Mouse (Mus musculus): Measurements from ENCODE around the gene Sobp.
A peak's percentile ranks its signal among the peaks of the same experiment; 100 is the strongest.

Sobp gene

DNA sequence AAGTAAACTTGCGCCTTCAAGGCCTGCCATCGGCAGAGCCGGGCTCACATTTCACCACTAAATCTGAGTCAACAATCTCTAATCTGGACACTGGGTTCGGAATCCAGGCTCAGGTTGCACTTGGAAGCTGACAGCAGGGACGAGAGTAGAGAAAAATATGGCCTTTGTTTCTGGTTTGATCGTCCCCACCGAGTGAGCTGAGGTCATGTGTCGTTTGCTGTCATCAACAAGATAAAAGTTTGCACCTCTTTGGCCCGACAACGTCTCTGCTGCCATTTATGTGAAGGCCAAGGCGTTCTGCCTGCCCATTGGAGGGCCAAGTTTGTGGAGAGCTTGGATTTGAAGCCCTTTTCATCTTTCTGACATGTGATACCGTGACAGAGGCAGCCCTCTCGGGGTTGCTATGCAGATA is 178.8 kb downstream of the Sobp start:
- no peak for DNase-seq (ENCODE audit: low spot score in 2 of 2)

DNA sequence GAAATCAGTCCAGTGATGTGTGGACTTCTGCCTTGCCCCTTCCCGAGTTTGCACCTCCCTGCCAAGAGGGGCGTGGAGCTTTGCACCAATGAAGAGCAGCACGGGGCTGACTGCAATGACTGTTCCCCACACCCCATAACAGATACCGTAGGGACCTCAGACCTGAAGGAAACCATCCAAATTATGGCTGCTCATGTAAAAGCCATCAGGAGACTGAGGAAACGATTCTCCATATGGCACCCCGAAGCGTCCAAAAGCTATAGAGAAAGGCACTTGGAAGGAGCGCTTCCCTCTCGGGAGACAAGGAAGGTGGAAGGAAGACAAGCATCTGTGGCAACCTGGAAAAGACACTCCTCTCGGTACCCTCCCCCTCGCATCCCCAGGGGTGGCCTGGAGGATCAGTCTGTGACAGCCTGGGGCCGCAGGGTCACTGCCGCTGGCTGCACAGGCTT is 180.0 kb downstream of the Sobp start:
- no peak for DNase-seq (ENCODE audit: low spot score in 2 of 2)

DNA sequence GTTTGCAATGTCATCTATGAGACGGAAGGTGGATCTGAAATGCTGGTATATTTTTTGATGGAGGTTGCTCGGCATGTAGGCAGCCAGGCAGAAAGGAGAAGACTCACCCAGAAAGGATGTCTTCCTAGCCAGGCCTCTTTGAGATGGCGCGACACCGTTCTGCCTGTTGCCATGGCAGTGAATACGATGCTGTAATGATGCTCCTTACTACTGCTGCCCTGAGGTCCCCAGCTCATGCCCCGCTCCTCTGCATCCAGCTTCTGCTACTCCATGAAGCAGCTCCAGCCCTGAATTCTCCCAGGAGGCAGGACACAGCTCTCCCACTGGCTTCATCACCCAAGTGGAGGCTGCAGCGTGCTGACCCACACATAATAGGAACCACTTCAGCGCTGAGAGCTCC is 183.3 kb downstream of the Sobp start:
- DNase-seq (ENCODE audit: low spot score in 2 of 2) = no peak

DNA sequence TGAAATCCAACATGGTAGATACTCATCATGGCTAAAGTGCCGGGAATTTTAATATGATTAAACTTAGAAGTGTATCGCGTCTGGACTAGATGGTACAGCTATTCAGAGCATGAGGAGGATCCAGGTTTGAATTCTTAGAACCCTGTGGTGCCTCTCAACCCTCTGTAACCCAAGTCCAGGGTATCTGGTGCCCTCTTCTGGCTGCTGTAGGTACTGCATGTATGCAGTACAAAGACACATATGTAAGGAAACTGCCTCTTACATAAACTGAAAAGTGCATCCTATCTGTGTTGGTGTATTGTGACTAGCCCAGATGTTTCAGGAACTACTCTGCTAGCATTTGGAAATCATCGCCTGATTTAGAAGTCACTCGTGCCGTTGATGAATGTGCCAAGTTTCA is 184.4 kb downstream of the Sobp start:
- DNase-seq (ENCODE audit: low spot score in 2 of 2) = peak; percentile 43 to 65

DNA sequence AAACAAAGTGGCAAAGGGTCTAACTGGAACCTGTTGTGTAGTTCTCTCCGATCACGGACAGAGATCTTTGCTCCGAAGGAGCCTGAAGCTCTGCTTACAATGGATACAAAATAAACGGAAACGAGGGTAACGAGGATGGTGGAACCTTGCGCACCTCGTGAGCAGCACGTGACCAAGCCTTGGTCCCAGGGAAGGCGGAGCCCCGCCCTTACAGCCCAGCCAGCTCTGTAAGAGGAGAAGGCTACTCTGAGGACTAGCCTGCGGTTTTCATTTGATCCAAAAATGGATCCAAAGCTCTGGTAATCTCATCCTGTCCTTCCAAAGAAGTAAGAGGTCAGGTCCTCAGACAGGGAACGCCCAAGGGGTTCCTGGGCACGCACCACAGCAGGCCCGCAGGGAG is 185.7 kb downstream of the Sobp start:
- no peak for DNase-seq (ENCODE audit: low spot score in 2 of 2)

DNA sequence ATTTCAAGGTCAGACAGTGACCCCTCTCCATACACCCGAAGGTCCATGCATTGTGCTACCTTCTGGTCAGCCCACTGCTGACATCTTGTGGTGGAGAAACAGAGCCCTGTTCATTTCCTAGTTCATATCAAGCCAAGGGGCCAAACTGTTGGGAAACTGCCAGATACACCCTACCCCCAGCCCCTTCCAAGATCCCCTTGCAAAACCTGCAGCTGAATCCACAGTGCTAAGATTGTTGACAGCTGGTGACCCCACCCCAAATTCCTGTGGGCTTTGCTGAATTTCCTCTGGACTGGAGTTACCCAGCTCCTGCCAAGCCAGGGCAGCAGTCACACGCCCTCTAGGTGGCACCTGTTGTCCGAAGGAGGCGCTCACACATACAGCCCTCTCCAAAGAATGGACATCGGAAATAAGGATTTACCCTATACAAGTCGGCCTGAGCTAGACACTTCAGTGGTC is 186.7 kb downstream of the Sobp start:
- peak in 1 of 2 experiments; percentile 27 for DNase-seq (ENCODE audit: low spot score in 2 of 2)

DNA sequence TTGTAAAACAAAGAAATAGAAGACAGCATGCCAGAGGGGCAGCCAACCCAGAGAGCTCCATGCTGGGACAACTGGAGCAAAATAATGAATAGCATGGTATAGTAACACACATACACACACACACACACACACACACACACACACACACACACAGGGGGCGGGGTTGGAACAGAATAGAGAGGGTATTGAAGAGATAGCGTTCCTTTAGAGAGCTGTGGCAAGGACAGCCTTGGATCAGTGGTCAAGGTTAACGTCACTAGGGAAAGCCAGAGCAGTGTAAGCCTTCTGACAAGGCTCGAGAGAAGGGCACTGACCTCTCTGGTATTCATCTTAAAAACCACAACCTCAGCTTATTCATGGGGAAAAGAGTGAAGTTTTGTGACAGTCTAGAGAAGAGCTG is 189.4 kb downstream of the Sobp start:
- DNase-seq (ENCODE audit: low spot score in 2 of 2) = no peak

DNA sequence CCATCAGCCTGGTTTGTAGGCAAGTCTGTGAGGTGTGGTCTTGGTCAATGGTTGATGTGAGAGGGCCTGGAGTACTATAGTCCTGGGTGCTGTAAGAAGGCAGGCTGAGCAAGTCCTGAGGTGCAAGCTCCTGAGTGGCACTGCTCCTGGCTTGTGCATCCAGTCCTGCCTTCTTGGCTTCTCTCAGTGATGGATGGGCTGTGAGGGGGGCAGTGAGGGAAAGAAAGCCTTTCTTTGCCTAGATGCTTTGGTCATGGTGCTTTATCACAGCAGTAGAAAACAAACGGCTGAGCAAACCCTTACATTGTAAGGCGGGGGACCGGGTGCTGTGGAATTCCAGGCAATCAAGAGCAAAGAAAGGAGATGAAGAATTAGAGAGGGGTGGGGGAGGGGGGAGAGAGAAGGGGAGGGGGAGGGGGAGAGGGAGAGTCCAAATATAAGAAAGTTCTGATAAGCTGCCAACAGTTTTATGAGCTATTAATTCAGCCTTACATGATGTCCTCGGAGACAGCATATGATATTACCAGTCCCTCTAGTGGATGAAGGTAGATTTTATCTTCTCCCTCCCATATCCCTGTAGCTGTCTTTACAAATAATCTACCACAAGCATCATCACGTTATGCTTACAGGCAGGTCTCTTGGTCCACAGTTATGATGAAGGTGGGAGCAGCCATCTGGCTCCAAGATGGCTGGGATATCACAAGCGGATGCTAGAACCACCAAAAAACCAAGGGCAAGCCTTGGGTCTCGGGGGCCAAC is 193.2 kb downstream of the Sobp start:
- DNase-seq (ENCODE audit: low spot score in 2 of 2) = no peak

DNA sequence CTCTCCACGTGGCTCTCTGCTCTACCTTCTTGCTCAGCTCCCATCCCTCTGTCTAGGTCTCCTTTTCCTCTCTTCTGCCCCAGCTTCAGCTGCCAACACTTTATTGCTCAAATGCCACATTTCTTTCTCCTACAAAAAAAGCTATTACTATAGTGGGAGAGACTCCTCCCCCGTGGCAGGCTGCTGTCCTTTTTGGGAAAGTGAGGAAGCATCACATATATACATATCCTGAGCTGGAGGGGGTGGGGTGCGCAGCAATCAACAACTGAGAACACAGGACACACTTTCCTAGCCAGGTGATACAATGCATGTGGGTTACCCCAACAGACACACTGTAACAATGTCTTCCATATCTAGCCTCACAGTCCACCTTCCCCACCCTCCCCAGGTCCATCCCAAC is 196.0 kb downstream of the Sobp start:
- DNase-seq (ENCODE audit: low spot score in 2 of 2) = no peak

DNA sequence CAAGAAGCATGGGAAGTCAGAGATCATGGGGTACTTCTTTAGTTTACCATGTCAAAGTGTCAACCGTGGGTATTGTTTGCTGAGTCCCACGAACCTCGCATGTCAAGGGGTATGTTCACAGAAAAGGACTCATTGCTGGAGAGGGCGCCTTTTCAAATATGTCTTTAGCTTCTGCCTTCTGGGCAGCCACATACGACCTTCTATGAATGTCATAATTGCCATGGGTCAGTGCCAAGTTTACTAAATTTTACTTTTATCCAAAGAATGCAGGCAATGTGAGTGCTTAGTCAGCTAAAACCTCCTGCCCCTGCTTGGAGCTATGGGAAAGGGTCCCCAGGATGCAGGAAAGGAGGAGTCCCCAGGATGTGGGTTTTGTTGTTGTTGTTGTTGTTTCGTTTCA is 197.8 kb downstream of the Sobp start:
- DNase-seq (ENCODE audit: low spot score in 2 of 2) = no peak

DNA sequence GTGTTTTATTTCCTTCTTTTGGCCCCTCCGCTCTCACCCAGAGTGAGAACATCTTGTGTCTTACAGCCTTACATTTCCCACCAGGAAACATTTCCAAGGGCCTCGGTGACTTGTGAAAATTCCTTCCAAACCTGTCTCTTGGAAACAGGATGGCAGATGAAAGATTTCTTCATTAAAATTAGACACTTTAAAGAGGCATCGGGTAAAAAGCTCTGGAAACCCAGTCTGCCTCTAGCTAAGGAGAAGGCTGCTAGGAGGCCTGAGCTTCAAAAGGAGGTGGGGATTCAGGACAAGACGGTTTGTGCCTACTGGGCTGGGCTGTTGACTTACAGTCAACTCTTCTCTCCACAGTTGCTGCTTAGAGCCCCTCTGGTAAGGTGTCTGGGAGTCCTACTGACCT is 200.8 kb downstream of the Sobp start:
- no peak for DNase-seq (ENCODE audit: low spot score in 2 of 2)

DNA sequence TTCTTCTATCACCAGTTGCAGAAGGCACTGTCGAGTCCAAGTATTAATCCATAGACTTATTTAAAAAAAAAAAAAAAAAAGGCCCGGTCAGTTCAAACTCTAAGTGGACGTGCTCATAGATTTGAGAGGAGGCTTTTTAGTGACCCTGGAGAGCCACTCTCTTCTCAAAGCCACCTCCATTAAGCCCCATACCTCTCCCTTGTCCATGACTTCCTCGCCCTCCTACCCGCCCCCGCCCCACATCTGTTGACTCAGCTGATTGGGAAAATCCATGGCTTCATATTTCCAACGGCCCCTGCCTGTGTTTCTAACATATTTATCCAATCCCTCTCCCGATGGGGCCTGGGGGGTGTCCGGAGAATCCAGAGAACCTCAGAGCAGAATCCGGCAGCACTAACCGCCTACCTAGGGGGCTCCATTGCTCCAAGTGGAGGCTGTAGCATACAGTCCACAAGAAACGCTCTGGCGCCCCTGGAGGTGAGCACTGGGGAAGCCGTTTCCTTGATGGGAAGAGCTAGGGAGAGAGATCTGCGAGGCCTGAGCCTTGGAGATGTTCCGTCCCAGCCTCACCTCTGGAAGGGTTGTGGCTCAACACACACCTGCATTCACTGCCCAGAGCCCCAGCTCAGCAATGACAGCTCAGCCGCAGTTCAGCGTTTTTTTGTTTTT is 201.7 kb downstream of the Sobp start:
- DNase-seq (ENCODE audit: low spot score in 2 of 2) = peak; percentile 57 to 78

DNA sequence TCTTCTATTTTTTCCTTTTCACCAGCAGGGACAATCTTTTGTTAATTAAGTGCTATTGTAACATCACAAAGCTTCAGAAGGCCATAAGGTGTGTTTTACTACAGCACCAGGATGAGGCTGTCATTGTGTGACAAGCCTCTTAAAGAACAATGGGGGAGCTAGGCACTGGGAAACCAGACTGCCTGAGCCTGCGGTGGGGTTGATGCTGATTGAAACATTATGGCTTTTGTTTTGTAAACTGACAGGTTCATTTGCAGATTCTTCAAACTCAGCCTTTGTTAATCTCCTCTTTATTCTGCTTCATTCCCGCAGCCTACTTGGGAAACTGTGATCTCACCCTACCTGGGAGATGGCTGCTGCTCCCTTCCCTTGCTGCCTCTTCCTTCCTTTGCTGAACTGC is 206.0 kb downstream of the Sobp start:
- DNase-seq (ENCODE audit: low spot score in 2 of 2) = no peak

DNA sequence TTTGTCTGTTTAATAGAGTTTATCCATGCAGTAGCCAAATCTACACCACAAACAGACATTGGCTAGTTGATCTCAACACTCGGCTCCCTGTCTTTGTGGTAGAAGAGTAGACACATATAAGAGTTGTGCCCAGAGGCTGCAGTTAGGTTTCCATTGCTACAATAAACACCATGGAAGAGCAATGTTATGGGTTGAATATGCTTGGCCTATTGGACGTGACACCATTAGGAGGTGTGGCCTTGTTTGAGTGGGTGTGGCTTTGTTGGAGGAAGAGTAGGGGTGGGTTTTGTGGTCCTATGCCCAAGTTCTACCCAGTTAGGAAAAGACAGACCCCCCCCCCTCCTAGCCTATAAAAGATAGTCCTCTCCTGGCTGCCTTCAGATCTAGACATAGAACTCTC is 211.3 kb downstream of the Sobp start:
- no peak for DNase-seq (ENCODE audit: low spot score in 2 of 2)

DNA sequence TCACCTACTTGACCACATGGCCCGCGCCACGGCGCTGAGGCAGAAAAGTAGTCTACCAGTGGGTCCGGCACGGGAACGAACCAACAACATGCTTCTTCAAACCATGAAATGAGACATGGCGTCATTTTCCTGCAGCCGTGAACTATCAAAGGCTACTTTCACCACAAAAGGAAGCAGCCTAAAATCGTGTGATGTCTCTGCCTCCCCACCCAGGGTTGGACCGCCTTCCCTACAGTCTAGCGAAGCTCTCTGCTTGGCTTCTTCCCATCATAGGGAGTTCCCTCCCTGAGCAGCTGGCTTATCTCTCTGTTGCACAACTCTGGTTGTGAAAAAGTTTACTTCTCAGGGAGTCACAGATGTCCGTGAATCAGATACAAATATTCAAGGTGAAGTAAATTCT is 211.7 kb downstream of the Sobp start:
- DNase-seq (ENCODE audit: low spot score in 2 of 2) = no peak

DNA sequence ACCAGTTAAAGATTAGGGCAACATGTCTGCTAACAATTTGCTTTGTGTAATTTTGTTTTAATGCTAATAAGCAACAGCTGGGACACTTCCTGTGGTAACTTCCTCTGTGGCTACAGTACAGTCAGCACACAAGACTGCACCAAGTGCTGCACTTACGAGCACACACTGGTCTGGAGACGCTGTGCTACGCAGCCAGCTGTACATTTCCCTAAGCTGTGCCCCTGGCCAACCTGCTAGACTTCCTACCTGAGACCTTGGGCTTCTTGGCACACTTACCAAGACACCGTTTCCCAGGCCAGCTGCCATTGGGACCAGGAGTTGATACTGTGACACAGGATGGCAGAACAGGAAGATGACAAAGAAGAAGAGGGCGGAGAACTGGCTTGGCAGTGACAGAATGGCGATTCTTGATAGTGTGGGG is 212.1 kb downstream of the Sobp start:
- DNase-seq (ENCODE audit: low spot score in 2 of 2) = no peak

DNA sequence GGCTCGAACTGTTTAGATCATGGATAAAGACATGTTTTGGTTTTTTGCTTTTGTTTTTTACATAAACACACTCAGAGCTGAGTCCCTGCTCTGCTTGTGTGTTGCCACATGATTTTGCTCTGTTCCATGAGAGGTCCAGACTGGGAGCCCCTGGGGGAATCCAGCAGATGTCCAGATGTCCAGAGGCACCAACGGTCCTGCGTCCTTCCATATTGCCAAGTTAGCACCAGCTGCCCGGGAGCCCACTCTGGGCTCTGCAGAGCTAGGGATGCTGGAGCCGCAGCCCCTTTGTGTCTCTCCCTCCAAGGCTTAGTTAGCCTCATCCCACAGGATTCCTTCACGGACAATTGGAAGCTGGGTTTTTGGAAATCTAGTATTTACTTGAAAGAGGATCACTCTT is 212.6 kb downstream of the Sobp start:
- no peak for DNase-seq (ENCODE audit: low spot score in 2 of 2)

DNA sequence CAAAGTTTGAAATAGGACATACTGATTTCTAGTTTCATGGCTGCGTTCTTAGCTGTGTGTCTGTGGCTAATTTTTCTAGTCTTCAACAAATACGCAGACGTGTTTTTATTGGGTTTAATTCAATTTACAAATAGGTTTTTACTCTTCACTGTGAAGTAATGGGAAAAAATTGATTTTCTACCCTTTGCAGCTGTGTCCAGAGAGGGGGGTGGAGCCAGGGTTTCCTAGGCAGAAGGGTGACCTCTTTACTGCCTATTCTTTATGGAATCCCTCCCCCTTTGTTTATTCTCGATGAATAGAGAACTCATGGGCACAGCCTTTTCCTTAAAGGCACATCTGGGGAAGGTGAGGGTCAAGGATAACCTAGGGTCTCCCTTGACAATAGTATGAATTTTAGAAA is 215.6 kb downstream of the Sobp start:
- no peak for DNase-seq (ENCODE audit: low spot score in 2 of 2)

DNA sequence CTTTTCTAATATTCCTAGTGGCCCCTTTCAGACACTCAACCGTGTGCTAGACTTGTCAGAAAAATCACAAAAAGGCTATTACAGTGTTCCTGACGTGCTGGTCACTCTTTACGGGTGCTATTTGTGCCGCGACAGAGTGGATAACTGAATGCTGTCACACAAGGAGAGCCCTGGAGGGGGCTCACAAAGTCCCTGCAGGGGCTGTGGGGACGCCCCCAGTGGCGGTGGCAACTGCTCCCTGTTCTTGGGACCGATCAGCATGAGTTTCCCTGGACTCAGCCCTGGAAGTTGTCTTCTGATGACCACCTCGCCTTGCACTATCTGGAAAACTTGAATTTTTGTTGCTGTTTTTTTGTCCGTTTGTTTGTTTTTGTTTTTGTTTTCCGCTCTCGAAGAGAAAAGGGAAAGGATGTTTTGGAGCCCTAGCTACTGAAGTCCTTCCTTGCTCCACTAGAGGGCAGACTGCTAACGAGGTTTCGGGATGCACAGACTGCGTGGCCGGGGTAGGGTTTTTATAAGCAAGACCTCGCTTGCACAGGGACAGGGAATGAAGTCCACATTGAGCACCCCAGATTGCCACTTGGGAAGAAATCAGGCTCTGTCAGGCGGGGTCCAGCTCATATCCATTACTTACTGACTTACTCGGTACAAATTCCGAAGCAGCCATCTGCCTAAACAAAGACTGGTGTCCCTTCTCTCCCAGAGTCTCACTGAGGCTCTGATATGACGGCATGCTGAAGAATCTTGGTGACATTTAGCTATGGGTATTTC is 216.3 kb downstream of the Sobp start:
- DNase-seq (ENCODE audit: low spot score in 2 of 2) = peak; percentile 47 to 76

DNA sequence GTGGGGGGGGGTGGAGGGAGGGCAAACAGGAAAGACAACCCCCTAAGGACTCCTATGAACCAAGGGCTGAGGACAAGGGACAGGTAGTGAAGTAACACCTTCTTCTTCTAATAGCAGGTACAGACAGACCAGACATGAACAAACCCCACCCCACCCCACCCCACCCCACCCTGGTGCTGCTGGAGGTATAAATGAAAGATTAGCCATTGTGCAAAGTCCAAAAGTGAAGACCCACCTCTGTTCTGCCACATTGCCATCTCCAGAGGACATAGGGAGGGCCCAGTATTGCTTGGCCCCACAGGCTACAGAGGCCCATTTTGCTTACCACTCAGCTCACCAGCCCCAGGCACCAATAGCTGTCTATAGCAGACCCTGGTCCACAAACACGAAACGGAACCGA is 219.1 kb downstream of the Sobp start:
- no peak for DNase-seq (ENCODE audit: low spot score in 2 of 2)

DNA sequence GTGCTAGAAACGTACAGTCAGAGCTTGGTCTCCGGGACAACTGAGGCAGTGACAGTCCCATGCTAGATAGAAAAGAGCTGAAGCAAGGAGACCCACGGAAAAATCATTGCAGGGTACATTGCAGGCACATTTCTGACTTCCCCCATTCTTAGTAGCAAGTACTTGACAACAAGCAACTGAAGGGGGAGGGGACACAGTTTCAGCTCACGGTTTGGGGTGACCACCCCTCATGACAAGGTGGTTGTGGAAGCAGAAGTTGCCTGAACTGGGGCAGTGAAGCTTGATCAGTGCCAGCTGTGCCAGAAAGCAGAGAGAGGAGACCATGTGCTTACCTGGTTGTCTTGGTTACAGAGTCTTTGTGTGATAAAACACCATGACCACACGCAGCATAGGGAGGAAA is 220.7 kb downstream of the Sobp start:
- DNase-seq (ENCODE audit: low spot score in 2 of 2) = no peak

Measured in cerebellum, postnatal 4 days (tissue).